Mouse (Mus musculus): Measurements from ENCODE around the gene Ttc23l. TPM values are rescaled to one million over a fixed set of nuclear protein-coding genes. Genes with fewer than 3 reads are reported as not detected.

Ttc23l gene
- total RNA-seq (2017) = not detected in 2 replicates

GRCm38 (mm10) chr15:10558465-10558864, at the start of gene Ttc23l:
Ttc23l (minus strand) TSS chr15:10558668.
- ATAC-seq (replicated peaks in 1 of 2; ENCODE audit: insufficient read depth in 1 of 2, low FRiP score in 2 of 2, low TSS enrichment in 1 of 2, low read depth in 1 of 2, poor library complexity in 2 of 2, severe bottlenecking in 2 of 2) = no peak

GRCm38 (mm10) chr15:10599413-10599812, 40.9 kb upstream of the Ttc23l start:
- peak; percentile 94 to 96 for ATAC-seq (replicated peaks in 1 of 2; ENCODE audit: insufficient read depth in 1 of 2, low FRiP score in 2 of 2, low TSS enrichment in 1 of 2, low read depth in 1 of 2, poor library complexity in 2 of 2, severe bottlenecking in 2 of 2)

GRCm38 (mm10) chr15:10598259-10599225, 40.1 kb upstream of the Ttc23l start:
- ATAC-seq (replicated peaks in 1 of 2; ENCODE audit: insufficient read depth in 1 of 2, low FRiP score in 2 of 2, low TSS enrichment in 1 of 2, low read depth in 1 of 2, poor library complexity in 2 of 2, severe bottlenecking in 2 of 2) = no peak

GRCm38 (mm10) chr15:10596871-10597270, 38.4 kb upstream of the Ttc23l start:
- ATAC-seq (replicated peaks in 1 of 2; ENCODE audit: insufficient read depth in 1 of 2, low FRiP score in 2 of 2, low TSS enrichment in 1 of 2, low read depth in 1 of 2, poor library complexity in 2 of 2, severe bottlenecking in 2 of 2) = no peak

- ATAC-seq (replicated peaks in 1 of 2; ENCODE audit: insufficient read depth in 1 of 2, low FRiP score in 2 of 2, low TSS enrichment in 1 of 2, low read depth in 1 of 2, poor library complexity in 2 of 2, severe bottlenecking in 2 of 2) = no peak
Measured at GRCm38 (mm10) chr15:10595408-10595807, 36.9 kb upstream of the Ttc23l start.

- ATAC-seq (replicated peaks in 1 of 2; ENCODE audit: insufficient read depth in 1 of 2, low FRiP score in 2 of 2, low TSS enrichment in 1 of 2, low read depth in 1 of 2, poor library complexity in 2 of 2, severe bottlenecking in 2 of 2) = no peak
Measured at GRCm38 (mm10) chr15:10594910-10595309, 36.4 kb upstream of the Ttc23l start.

GRCm38 (mm10) chr15:10593094-10593493, 34.6 kb upstream of the Ttc23l start:
- ATAC-seq (replicated peaks in 1 of 2; ENCODE audit: insufficient read depth in 1 of 2, low FRiP score in 2 of 2, low TSS enrichment in 1 of 2, low read depth in 1 of 2, poor library complexity in 2 of 2, severe bottlenecking in 2 of 2) = no peak

GRCm38 (mm10) chr15:10586565-10586964, 28.1 kb upstream of the Ttc23l start:
- no peak for ATAC-seq (replicated peaks in 1 of 2; ENCODE audit: insufficient read depth in 1 of 2, low FRiP score in 2 of 2, low TSS enrichment in 1 of 2, low read depth in 1 of 2, poor library complexity in 2 of 2, severe bottlenecking in 2 of 2)

GRCm38 (mm10) chr15:10584359-10585187, 26.1 kb upstream of the Ttc23l start:
- ATAC-seq (replicated peaks in 1 of 2; ENCODE audit: insufficient read depth in 1 of 2, low FRiP score in 2 of 2, low TSS enrichment in 1 of 2, low read depth in 1 of 2, poor library complexity in 2 of 2, severe bottlenecking in 2 of 2) = no peak

GRCm38 (mm10) chr15:10583408-10583807, 24.9 kb upstream of the Ttc23l start:
- ATAC-seq (replicated peaks in 1 of 2; ENCODE audit: insufficient read depth in 1 of 2, low FRiP score in 2 of 2, low TSS enrichment in 1 of 2, low read depth in 1 of 2, poor library complexity in 2 of 2, severe bottlenecking in 2 of 2) = peak; percentile 98 to 100

- ATAC-seq (replicated peaks in 1 of 2; ENCODE audit: insufficient read depth in 1 of 2, low FRiP score in 2 of 2, low TSS enrichment in 1 of 2, low read depth in 1 of 2, poor library complexity in 2 of 2, severe bottlenecking in 2 of 2) = no peak
Measured at GRCm38 (mm10) chr15:10579159-10579558, 20.7 kb upstream of the Ttc23l start.

GRCm38 (mm10) chr15:10566486-10566885, 8.0 kb upstream of the Ttc23l start:
- no peak for ATAC-seq (replicated peaks in 1 of 2; ENCODE audit: insufficient read depth in 1 of 2, low FRiP score in 2 of 2, low TSS enrichment in 1 of 2, low read depth in 1 of 2, poor library complexity in 2 of 2, severe bottlenecking in 2 of 2)

GRCm38 (mm10) chr15:10564201-10564600, 5.7 kb upstream of the Ttc23l start:
- no peak for ATAC-seq (replicated peaks in 1 of 2; ENCODE audit: insufficient read depth in 1 of 2, low FRiP score in 2 of 2, low TSS enrichment in 1 of 2, low read depth in 1 of 2, poor library complexity in 2 of 2, severe bottlenecking in 2 of 2)

- ATAC-seq (replicated peaks in 1 of 2; ENCODE audit: insufficient read depth in 1 of 2, low FRiP score in 2 of 2, low TSS enrichment in 1 of 2, low read depth in 1 of 2, poor library complexity in 2 of 2, severe bottlenecking in 2 of 2) = no peak
Measured at GRCm38 (mm10) chr15:10562281-10562680, 3.8 kb upstream of the Ttc23l start.

GRCm38 (mm10) chr15:10560005-10560404, 1.5 kb upstream of the Ttc23l start:
- ATAC-seq (replicated peaks in 1 of 2; ENCODE audit: insufficient read depth in 1 of 2, low FRiP score in 2 of 2, low TSS enrichment in 1 of 2, low read depth in 1 of 2, poor library complexity in 2 of 2, severe bottlenecking in 2 of 2) = no peak

GRCm38 (mm10) chr15:10554336-10554735, 4.1 kb downstream of the Ttc23l start:
- ATAC-seq (replicated peaks in 1 of 2; ENCODE audit: insufficient read depth in 1 of 2, low FRiP score in 2 of 2, low TSS enrichment in 1 of 2, low read depth in 1 of 2, poor library complexity in 2 of 2, severe bottlenecking in 2 of 2) = no peak

- ATAC-seq (replicated peaks in 1 of 2; ENCODE audit: insufficient read depth in 1 of 2, low FRiP score in 2 of 2, low TSS enrichment in 1 of 2, low read depth in 1 of 2, poor library complexity in 2 of 2, severe bottlenecking in 2 of 2) = no peak
Measured at GRCm38 (mm10) chr15:10540271-10541088, 18.0 kb downstream of the Ttc23l start.

All from hematopoietic stem cell, adult 5-6 weeks (primary cell).